Mouse (Mus musculus) kidney, postnatal 10 days (tissue): ENCODE measurements at regions not wholly inside any gene's neighbourhood (a gene's known extent, or its start where the extent isn't known, plus 50 kb on each side); places are given as distances from the start of the nearest gene placed in this dataset.

Source experiments
- DNase-seq: peaks from one replicate; pipeline ENCODE4 v3.0.0; 2021; ENCODE audit warnings: mixed read lengths

- DNase-seq = no peak
Observed at GRCm38 (mm10) chr9:122629171-122629904, 117.8 kb upstream of the Topaz1 start.

DNA sequence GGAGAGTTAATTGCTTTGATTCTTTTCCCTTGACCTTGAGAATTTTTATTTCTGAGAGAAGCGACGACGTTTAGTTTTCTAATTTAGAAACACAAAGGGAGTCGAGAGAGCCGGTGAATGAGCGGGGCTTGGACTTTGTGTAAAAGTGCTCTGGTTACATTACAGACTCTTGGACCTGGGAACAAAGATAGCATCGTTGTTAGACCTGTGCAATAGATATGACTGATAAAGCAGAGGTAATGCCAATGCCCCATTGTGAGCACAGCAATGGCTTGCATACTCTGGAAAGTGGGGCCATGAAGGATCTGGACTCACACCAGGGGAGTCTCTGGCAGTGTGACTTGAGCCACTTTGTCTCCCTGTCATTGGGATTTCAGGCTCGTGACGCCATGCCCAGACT, 115.4 kb upstream of the Topaz1 start:
- no peak for DNase-seq

- DNase-seq = no peak
Observed at GRCm38 (mm10) chr9:122633484-122633883, 113.7 kb upstream of the Topaz1 start.

DNA sequence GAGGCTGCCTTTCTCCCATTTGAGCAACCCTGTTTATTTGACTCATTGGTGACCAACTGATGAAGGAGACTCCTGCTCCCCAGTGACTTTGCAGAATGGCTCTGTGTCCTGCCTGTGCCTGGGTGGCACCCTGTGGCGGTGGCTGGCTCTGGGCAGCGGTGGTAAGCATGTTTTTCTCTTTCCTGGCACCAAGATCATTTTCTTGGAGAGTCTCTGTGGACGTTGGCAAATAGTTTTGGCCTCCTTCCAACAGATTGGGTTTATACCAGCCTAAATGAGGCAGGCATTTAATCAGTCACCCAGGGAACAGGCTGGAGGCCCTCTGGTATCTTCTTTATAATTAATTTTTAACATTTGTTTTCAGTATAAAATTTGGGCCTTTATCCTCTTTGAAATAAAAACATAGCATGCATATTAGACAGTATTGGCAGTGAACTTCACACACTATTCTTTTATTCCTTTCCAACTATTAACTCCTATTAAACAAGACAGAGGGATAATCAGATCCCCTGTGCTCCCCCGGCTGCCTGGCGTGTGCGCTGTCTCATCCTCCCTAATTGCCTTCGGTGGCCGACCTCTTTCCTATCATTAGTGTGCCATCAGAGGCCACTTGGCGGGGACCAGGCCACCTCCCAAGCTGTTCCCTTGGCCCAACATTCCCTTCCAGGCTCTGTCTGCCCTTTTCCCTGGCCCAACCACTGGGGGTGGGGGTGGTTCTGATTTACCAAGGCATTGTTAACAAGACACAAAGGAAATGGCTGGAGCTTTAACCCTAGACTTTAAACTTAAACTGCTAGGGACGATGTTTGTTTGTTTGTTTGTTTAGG, 111.8 kb upstream of the Topaz1 start:
- peak; percentile 47 for DNase-seq

GRCm38 (mm10) chr9:122637591-122637990, 109.6 kb upstream of the Topaz1 start:
- no peak for DNase-seq

DNA sequence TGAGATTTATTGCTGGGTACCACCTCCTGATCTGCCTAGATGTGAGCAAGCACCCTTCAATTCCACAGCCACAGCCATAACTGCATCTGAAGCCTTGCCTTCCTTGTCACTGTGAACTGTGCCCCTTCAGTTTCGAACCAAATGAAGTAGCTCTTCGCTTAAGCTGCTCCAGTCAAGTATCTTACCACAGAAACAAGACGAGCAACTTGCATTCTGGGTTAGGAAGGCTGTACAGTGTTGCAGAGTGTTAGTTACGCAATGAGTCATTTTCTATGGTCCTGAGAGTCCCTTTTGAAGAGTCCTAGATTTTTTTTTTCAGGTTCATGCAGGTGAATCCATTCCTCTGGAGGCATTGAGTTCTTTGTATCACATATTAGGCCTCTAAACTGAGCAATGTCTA, 107.9 kb upstream of the Topaz1 start:
- no peak for DNase-seq

- no peak for DNase-seq
Observed at GRCm38 (mm10) chr9:122642913-122643312, 104.2 kb upstream of the Topaz1 start.

DNA sequence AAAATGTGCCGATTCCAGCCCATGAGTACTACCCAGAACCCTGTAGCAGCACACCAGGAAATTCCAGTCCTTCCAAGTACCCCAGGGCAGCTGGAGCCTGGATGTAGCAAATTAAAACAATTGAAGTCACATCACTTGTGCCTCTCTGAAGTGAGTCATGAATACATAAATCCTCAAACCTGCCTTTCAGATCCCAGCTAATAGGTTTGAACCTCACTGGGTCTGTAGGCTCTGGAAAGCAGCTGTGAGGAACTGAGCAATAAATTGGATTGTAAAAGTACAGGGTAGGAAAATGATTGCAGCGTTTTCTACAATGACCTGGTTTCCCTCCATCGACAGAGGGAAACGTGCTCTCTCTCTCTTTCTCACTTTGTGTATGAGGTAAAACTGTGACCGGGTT, 101.6 kb upstream of the Topaz1 start:
- no peak for DNase-seq

DNA sequence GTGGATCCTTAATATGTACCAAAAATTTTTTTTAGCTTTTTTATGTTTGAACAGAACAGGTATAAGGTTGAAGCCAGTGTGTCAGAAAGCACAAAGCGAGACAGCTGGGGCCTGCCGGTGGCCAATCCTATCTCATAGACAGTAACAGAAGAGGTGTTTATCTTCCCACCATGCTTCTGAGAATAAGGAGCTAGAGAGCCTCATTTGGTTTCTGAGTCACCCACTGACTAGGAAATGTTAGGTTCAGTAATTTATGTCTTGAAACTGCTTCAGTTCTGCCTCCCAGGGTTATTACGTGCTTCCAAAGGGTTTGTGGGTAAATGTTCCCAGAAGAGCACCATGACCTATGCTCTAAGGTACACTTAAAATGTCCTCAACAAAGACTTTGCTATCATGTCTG, 96.3 kb upstream of the Topaz1 start:
- DNase-seq = no peak

- peak; percentile 77 for DNase-seq
Observed at GRCm38 (mm10) chr9:122655583-122655982, 91.6 kb upstream of the Topaz1 start.

GRCm38 (mm10) chr9:122660050-122660449, 87.1 kb upstream of the Topaz1 start:
- DNase-seq = no peak

DNA sequence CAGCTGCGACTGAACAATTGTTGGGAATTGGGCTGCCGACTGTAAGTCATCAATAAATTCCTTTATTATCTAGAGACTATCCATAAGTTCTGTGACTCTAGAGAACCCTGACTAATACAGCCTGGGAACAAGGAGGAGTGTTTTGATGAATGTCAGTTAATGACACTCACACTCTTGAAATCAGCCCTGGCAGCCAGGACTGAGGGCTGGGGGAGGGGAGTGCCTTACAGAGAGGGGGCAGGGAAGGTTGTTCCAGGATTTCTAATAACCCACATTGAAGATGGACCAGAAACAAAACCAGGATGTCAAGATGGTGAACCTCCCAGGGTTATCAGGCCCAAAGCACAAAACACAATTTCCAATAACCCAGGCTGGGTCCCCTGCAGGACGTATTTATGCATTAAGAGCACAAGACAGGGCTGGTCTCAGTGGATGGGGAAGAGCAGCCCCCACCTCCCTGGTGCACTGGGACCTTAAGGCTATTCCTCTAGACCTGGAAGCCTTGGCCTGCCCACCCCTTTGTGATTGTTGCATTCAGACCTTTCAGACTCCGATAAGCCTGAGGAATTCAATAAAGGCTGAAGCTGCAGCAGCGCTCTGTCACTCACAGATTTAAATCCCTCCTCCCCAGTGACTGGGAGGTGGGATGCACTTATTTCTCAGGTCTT, 80.0 kb upstream of the Topaz1 start:
- no peak for DNase-seq

DNA sequence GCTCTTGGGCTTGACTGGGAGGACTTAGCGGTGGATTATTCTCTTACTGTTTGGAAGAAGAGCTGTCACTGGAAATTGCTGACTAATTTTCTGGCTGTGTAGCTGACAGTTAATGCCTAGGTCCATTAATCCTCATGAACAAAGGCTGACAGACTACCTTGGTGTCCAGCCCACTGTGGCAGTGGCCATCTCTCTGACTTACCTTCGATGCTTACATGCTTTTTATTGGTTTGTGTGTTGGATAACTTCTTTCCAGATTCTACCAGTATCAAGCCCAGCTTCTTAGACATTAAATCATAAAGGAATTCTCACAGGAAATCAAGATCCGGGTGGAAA, 79.5 kb upstream of the Topaz1 start:
- no peak for DNase-seq

DNA sequence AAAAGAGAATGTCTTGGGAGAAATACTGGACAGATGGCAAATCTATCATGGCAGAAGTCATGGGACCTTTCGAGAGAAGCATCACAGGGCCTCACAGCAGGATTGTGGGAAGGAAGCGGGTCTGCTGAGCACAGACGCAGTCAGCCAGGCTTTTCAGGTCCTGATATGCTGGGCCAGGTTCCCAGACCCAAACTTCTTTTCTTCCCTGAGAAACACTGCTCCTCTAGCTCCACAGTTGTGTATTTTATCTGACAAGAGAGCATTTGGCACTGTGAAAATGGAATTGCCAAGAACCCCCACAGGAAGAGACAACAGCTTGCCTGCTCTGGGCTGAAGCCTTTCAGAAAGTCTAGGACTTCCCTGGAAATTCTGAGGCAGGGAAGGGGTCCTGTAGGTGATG, 73.4 kb upstream of the Topaz1 start:
- no peak for DNase-seq

DNA sequence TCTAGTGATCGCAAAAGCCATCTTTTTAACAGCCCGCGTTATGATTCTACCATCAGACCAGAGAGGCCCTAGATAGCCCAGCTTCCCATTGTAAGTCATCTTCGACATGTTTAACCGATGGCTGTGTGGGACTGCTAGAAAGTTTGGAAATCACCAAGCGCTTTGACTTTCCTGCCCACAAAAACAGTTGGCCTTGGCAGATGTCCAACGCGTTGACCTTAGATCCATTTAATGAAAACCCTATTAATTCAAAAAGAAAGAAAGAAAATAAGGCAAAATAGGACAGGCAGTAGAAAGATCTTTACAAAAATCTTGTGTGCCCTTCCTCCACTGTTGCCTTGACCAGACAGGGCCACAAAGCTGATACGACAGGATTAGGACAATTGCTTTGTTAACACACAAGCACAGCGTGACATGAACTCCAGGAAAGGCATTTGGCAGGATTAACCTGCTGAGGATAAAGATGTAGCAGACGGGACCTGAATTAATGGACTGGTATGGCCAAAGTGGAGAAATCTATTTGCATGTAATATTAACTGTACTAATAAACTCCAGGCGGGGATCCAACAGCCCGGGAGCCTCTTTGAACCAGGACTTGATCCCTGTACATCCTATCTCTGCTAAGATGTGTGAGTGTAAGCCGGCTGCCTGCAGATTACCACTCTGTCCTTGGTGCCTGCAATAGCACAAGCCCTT, 69.0 kb upstream of the Topaz1 start:
- DNase-seq = peak; percentile 12

GRCm38 (mm10) chr9:122687170-122687569, 60.0 kb upstream of the Topaz1 start:
- DNase-seq = peak; percentile 38

- peak; percentile 14 for DNase-seq
Observed at GRCm38 (mm10) chr9:122691879-122692278, 55.3 kb upstream of the Topaz1 start.

GRCm38 (mm10) chr9:122695724-122696123, 51.4 kb upstream of the Topaz1 start:
- DNase-seq = no peak
